Mouse (Mus musculus): Measurements from ENCODE around the gene Mtg2.

Mtg2 gene

GRCm38 (mm10) chr2:180105441-180106190 is 35.2 kb downstream of the Mtg2 start:
- DNase-seq: no peak

DNA sequence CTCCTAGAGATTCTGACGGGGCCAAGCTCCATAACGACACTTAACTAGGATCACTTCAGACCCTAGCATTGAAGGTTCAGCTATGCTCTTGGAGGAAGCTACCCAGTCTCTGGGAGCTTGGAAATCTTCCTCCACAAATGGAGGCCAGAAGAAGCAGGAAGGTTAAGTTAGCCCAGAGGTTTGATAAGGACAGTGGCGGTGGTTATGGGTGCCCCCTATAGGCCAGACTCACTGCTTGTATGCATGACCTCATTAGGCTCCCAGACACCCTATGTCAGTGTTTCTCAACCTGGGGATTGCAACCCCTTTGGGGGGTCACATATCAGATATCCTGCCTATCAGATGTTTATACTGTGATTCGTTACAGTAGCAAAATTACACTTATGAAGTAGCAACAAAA is 36.7 kb downstream of the Mtg2 start:
- DNase-seq: no peak

DNA sequence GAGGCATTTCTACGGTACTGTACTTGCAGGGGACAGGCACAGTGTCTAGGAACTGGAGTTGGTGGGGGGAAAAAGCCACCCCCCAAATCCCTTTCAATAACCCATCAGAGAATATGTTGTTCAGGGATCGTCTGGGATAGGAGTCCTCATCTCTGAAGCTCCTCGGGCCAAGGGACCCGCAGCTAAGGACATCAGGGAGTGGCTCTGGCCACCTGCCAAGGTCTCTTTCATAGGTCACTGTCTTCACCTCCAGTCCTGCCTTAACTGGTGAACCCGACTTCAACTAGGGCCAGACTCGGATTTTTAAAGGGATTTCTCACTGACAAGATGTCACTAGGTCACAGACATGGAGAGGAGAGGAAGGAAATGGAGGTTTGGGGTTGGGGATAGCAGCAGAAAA is 37.9 kb downstream of the Mtg2 start:
- no peak for DNase-seq

DNA sequence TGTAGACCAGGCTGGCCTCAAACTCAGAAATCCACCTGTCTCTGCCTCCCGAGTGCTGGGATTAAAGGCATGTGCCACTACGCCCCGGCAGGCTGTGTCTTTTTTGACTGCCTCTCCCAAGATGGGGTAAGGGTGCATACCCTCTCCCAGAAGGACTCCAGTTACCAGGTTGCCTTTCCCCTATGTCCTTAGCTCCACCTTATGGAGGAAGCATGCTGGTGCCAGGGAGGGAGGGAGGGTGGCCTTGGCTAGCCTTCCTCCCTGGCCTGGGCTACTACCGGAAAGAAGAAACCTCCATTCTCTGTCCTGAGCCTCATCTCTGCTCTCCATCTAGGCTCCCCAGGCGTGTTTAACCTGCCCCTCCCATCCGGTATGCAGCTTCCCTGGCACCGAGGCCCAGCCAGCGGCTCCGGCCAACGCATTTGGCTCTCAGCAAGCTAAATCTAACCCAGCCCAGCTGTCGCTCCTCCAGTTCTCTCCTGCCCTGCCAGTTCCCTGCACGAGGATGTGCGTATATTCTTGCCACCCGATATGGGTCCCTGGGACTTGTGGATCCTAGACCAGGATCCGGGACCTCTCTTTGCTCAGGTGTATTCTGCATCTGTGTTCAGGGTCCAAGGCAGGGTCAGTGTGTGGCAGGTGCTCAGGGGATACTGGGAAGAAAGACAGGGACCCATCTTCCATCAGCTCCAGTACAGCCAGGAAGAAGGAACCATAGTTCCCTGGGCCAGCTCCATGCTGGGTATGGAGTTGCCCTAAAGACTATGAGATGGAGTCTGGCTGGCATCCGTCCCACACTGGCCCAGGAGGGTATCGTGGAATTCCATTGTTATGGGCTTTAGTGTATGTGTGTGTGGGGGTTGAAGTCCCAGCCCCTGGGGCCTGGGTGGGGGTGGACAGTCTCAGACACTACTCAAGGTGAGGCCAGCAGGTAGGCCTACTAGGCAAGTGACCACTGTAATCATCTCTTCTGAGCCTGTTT is 43.8 kb downstream of the Mtg2 start:
- no peak for DNase-seq

DNA sequence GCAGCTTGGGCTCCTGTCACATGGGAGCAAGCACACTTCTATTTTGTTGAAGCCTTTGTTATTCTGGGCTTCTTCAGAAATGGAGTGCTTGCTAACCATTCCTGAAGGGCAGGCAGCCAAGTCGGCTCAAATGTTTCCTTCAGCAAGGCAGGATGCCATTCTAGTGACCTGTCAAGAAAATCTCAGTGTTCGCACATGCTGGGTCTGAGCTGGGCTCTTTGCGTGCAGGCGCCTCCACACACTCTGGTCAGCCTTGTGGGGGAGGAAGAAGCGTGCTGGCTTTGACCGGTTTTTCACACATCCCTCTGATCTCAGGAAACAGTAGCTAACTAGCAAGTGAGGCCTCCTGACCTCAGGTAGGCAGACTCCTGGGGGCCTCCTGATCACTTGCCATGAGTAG is 44.9 kb downstream of the Mtg2 start:
- no peak for DNase-seq

- DNase-seq: no peak
These were observed 45.7 kb downstream of the Mtg2 start for GRCm38 (mm10) chr2:180116081-180116493.

DNA sequence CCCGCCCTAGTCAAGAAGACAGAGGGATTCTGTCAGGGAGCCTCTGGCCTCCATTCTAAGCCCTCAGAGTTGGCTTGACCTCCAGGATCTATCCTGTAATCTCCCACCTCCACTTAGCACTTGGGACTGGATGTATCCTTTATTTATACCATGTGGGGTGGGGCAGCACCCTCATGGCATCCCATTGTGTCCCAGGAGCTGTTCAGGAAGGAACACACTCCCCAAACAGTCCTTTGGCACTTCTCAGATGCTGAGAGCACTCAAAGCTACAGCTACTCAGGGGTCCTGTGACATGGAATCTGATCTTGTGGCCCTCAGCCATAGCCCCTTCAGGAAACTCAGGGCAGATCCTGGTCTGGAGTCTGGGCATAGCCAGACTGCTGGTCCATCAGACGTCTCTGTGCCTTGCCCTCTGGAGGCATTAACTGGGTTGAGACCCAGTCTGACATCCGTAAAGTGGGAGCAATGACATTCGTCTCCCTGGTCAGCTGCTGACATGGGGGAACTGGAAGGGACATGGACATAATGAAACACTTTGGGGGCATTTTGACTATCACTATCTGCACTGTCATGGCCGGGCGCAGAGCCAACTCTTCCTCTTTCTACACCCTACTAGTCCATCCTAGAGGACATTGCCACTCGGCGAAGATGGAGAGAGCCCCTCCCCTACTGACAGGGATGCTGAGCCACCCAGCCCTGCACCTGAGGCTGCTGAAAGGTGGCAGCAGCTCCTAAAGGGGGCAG is 46.5 kb downstream of the Mtg2 start:
- no peak for DNase-seq

DNA sequence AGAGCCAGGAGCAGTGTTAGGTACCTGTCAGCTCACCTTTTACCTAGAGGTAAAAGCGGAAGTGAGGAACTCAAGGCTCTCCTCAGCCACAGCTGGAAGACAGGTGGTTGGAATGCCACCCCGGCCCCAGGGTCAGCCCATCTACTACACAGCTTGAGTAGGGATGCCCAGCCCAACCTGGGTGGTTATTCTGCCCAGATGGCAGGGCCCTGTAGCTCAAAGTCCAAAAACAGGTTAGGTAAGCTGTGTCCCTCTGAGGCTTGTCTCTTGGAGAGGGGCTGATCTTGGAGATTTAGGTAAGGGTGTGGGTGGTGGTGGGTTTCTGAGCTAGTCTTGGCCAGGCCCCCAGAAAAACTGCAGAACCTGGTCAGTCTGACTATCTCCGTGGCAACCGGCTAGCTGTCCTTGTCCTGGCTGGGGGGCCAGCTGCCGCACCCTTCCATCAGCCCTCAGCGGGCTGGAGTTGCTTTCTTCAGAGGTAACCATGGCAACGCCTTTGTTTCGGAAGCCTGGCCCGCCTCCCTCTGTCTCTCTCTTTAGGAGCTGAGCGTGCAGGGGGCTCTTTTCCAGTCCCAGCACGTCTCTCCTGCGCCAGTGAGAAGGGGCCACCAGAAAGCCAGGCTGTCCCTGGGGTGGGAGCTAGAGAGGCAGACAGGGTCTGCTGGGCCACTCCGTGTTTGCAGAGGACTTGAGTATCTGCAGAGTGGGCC is 47.3 kb downstream of the Mtg2 start:
- peak; percentile 87 for DNase-seq

DNA sequence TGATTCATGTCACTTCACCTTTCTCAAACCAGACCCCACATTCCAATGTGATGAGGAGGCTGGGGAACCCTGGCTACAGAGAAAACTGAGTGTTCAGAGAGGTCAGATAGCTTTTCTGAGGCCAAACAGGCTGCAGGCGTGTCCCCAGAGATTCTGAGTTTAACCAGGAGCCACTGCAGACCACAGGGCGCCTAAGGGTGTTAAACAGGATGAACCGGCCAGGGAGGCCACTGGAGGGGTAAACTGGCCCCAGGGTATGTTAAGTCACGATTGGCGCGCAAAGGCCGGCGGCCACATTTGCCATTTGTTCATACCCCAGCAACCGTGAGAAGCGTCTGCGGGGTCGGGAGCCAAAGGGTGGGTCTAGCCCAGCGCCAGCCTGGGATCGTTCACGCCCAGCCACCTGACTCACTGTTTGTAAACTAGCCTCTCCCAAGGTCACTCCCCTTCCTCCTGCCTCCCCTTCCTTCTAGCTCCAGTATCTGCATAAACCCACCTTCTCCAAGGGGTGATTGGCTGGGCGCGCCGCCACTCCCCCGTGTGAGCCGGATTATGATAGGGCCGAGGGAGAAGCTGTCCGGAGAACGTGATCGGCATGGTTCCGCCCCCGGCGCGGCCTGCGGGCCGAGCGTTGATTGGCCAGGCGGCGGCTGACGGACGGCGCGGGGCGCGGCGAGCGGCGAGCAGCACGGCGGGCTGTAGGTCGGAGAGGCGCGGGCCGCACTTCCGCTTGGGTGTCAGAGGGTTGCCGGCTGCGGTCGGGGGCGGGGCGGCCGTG is 48.5 kb downstream of the Mtg2 start, which contains the start of gene Osbpl2:
Gene Osbpl2, plus strand, starts transcription at position 646 of the 778 bp plus-strand sequence.
- peak; percentile 98 for DNase-seq

DNA sequence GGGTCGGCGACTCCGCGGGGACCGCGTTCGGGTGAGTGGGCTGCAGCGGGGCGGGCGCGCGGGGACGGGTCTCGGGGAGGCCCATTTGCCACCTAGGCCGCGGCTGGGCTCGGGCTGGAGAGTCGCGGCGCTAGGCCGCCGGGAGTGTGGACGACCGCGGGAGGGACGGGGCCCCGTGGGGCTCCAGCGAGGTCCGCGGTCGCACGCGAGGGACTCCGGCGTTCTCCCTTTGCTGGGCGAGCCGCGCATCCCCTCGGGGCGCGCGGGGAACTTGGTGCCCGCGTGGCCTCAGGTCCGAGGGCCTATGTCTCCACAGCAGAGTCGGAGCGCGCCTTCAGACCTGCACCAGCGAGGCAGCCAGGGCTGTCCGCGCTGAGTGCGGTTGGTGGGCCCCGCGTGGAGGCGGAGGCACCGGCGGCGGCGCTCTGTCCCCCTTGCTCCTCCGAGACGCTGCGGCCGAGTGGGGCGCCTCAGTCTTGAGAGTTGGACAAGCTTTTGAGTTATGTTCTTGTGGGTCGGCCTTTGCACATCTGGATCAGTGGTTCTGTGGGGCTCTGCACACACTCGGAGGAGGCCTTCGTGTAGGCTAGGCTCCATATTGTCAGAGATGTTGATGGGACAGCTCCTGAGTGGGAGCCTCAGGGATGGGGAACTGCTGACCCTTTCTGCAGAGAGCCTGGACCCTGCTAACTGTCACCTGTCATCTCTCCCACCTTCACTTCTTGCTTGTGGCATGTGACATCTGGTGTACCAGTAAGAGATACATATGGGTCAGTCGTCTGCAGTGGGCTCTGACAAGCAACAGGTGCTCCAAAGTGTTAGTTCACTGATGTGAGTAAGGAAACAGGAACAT is 49.3 kb downstream of the Mtg2 start:
- DNase-seq: peak; percentile 63

GRCm38 (mm10) chr2:180120292-180120761 is 49.9 kb downstream of the Mtg2 start:
- no peak for DNase-seq

GRCm38 (mm10) chr2:180124192-180124591 is 53.8 kb downstream of the Mtg2 start:
- no peak for DNase-seq

GRCm38 (mm10) chr2:180126195-180126594 is 55.8 kb downstream of the Mtg2 start:
- DNase-seq: peak; percentile 8

DNA sequence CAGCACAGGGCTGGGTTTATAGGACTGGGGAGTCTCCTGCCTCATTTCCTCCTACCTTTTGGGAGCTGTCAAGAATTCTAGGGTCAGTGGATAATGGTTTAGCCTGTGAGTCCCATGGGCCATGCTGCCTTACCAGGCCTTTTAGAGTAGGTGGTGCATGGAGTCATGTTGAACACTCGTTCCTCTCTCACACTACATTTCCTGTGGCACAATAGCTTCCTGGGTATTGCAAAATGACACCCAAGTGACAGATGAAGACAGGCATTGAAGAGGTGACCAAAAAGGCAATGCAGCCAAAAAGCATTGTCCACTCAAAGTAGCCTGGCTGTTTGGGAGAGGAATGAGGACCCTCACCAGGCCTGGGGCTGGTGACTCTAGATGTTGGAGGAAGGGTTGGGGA is 57.3 kb downstream of the Mtg2 start:
- no peak for DNase-seq

- no peak for DNase-seq
These were observed 62.8 kb downstream of the Mtg2 start for GRCm38 (mm10) chr2:180133231-180133630.

DNA sequence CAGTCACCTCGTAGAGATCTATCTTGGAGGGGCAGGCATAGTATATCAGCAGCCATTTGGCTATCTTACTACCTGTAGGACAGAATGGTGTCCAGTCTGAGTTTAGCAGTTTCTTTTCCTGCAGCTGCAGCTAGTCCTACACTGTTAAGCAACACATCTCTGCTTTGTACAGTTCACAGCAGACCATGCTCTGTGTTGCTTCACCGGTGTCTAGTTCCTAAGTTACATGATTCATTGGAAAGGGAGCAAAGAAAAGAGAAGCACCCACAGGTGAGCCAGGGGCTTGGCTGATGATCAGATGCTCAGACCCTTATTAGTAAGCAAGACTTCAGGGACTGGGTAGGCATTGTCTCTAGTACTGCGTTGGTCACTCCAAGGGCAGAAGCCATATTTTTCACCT is 63.5 kb downstream of the Mtg2 start:
- DNase-seq: no peak

GRCm38 (mm10) chr2:180135414-180135813 is 65.0 kb downstream of the Mtg2 start:
- no peak for DNase-seq

All from embryo, embryonic 11 days (tissue).